Mouse (Mus musculus): ENCODE measurements around the gene Umodl1.

The Umodl1 gene

GRCm38 (mm10) chr17:31036168-31036876 lies 81.9 kb downstream of the Umodl1 start:
- in situ Hi-C loops (cut with MboI) = no loop called here

GRCm38 (mm10) chr17:31037331-31037730 lies 82.9 kb downstream of the Umodl1 start:
- in situ Hi-C loops (cut with MboI) = no loop called here

GRCm38 (mm10) chr17:31038381-31038780 lies 83.9 kb downstream of the Umodl1 start:
- in situ Hi-C loops (cut with MboI) = no loop called here

GRCm38 (mm10) chr17:31039626-31040025 lies 85.2 kb downstream of the Umodl1 start:
- in situ Hi-C loops (cut with MboI) = no loop called here

GRCm38 (mm10) chr17:31040421-31040820 lies 86.0 kb downstream of the Umodl1 start:
- in situ Hi-C loops (cut with MboI) = no loop called here

- in situ Hi-C loops (cut with MboI) = no loop called here
Measured at GRCm38 (mm10) chr17:31042751-31043150, 88.3 kb downstream of the Umodl1 start.

GRCm38 (mm10) chr17:31057151-31057890 lies 102.9 kb downstream of the Umodl1 start, which contains the start of gene Abcg1:
TSS of gene Abcg1 (plus strand) at chr17:31057675.
- in situ Hi-C loops (cut with MboI) = no loop called here

GRCm38 (mm10) chr17:31057891-31058744 lies 103.7 kb downstream of the Umodl1 start:
- in situ Hi-C loops (cut with MboI) = no loop called here

GRCm38 (mm10) chr17:31058745-31059085 lies 104.3 kb downstream of the Umodl1 start:
- in situ Hi-C loops (cut with MboI) = no loop called here

GRCm38 (mm10) chr17:31060196-31060587 lies 105.8 kb downstream of the Umodl1 start:
- in situ Hi-C loops (cut with MboI) = no loop called here

All from mature B cell (primary cell).